Mouse (Mus musculus): ENCODE measurements around the gene Tm9sf3.
A peak's percentile ranks its signal among the peaks of the same experiment; 100 is the strongest.
"Not testable (repeated sequence)": the region's sequence is repeated elsewhere in the genome, so short reads cannot be mapped to it uniquely, and the experiment has no call there.

Gene Tm9sf3

DNA sequence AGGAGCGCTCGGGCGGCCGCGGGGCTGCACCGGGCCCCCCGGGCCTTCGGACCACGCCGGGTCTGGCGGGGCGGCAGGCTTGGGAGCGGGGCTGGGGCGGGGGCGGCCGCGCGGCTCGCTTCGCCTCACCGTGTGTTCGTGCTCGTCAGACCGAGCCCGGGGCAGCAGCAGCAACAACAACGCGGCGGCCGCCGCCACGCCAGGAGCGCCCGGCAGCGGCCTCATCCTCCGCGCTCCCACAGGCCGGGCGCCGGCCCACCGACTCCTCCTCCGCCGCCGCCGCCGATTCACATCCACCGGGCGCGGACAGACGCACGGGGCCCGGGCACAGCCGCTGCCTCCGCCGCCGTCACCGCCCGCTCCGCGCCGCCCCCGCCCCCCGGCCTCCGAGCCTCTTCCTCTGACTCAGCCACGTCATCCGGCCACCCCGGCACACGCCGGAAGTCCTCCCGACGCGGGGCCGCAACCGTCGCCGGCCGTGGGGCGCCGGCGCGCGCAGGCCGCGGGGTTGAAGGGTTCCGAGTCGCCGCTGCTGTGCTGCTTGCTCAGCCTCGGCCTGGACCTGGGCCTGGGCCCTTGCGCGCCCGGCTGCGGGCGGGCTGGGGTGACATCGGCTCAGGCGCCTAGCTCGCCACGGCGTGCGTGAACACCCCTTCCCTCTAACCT is at the start of gene Tm9sf3:
Tm9sf3 (minus strand) TSS at position 368 of the 666 bp plus-strand sequence.
- DNase-seq (ENCODE audit: low spot score in 2 of 2) = peak; percentile 72 to 80

DNA sequence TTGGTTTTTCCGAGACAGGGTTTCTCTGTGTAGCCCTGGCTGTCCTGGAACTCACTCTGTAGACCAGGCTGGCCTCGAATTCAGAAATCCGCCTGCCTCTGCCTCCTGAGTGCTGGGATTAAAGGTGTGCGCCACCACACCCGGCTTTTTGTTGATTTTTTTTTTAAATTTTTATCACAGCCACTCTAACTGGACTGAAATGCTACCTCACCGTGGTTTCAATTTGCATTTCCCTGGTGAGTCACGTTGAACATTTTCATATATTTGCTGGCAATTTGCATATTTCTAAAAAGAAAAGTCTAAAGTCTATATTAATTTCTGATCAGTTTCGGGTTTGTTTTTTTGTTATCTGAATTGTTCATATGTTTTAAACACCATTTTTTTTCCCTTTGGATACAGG is 48.8 kb upstream of the Tm9sf3 start:
- DNase-seq (ENCODE audit: low spot score in 2 of 2) = not testable (repeated sequence)

DNA sequence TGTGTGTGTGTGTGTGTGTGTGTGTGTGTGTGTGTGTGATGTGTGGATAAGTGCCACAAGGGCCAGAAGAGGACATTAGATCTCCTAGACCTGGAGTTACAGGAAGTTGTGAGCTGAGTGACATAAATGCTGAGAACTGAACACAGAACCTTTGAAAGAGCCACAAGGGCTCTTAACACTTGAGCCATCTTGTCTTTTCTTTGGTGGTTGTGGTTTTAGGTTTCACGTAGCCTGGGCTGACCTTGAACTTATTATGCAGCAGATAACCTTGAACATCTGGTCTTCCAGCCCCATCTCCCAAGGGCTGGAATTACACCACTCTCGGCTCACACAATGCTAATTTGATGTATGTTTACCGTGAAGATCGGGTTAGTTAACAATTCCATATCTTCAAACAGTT is 48.2 kb upstream of the Tm9sf3 start:
- DNase-seq (ENCODE audit: low spot score in 2 of 2) = no peak

DNA sequence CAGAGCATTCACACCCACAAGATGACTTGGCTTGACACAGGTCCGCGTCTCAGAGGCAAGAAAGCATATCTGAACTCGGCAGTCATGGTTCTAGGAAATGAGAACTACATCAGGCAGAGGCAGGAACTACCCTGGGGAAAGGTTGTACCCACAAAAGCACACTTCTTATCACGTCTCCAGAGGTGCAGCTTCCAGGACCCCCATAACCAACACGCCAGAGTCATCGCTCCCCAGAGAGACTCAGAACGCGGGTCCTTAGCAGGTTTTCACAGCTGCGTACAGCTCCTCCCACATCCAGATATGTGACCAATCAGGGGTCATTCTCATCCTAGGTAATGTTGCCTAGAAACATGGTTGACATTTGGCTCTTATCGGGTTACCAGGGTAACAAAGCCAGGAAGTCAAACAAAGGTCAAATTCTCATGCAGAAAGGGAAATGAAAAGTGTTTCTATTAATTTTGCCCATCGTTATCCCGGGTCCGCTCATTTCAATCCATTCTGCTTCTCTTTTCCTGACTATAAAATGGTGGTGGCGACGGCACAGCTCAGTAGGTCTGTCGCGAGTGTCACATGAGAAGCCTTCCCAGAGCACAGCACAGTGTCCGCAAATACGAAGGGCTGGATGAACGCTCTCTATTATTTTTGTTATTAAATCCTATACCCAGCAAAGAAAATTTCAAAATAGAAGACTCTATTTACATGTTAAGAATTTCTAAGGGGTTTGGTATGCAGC is 47.3 kb upstream of the Tm9sf3 start:
- no peak for DNase-seq (ENCODE audit: low spot score in 2 of 2)

- no peak for DNase-seq (ENCODE audit: low spot score in 2 of 2)
Measured at GRCm38 (mm10) chr19:41303933-41304332, 40.1 kb upstream of the Tm9sf3 start.

DNA sequence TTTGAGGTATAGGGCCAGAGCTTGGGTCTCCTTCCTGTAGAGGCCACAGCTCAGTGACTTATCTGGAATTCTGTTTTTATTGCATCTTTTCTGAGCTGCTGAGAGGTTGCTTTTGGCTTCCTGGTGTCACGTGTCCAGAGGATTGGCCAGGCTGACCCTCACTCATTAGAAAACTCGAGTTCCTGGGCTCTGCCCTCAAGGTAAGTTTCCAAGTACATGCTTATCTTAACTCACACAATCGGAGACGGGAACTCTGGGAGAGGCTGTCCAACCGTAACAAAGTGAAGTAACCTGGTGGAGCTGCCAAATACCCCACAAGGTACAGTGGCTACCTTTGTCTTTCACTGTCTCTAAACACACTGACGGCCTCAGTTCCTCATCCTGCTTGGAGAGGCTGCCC is 39.6 kb upstream of the Tm9sf3 start:
- no peak for DNase-seq (ENCODE audit: low spot score in 2 of 2)

DNA sequence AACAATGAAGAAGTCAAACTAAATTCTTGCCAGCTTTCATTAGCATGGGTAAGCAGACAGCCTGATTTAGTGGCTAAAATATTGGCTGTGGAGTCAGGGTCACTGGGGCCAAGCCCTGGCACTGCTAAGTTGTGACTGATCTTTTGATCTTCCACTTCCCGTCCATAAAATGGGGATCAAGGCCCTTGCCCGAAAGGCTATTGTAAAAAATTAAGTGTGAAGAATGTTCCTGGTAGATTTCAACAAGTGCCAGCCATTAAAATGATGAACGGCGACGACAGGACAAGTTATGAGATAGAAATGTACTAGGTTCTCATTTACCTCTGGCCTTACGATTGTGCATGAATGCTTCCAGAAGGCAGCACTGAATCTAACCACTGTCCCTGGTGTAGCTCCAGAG is 38.1 kb upstream of the Tm9sf3 start:
- DNase-seq (ENCODE audit: low spot score in 2 of 2) = no peak

GRCm38 (mm10) chr19:41299446-41299845 is 35.6 kb upstream of the Tm9sf3 start:
- no peak for DNase-seq (ENCODE audit: low spot score in 2 of 2)

DNA sequence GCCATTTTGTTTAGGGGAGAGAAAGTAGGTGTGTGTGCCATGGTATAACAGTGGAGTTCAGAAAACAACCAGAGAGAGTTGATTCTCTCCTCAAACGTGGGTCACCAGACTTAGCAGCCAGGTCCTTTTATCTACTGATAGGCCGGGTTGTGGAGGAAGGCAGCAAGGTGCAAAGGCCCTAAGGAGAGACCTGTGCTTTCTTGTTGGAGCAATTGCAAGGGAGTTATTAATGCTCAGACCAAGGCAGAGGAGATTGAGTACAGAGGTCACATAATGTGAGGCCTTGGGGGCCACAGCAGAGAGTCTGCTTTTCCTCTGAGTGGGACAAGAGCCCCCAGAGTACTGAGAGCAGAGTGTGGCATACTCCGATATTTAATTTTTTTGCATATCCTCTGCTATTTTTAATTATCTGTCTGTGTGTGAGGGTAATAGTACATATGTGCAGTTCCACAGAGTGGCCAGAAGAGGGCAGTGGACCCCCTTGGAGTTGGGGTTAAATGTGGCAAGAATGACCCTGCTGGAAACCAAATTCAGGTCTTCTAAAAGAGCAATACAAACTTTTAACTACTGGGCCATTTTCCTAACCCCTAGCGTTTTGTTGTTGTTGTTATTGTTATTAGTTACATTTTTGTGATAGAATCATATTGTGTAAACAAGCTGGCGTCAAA is 27.3 kb upstream of the Tm9sf3 start:
- peak in 1 of 2 experiments; percentile 16 for DNase-seq (ENCODE audit: low spot score in 2 of 2)

DNA sequence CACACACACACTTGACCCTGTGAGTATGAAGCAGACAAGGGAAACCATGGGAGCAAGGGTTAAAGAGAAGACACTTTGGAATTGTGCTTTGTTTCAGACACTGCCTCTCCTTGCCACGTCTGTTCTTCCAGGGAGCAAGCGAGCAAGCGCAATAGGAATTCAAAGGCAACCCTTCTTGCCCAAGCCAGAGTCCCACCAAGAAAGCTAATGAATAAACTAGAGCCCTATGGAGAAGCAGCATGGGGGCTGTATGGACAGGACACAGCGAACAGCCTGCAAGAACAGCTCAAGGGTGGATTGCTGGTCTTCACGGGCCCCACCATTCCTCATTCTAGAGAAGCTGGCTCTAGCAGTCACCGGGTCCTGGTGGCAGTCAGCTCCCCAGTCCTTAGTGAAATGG is 24.8 kb upstream of the Tm9sf3 start:
- DNase-seq (ENCODE audit: low spot score in 2 of 2) = no peak

DNA sequence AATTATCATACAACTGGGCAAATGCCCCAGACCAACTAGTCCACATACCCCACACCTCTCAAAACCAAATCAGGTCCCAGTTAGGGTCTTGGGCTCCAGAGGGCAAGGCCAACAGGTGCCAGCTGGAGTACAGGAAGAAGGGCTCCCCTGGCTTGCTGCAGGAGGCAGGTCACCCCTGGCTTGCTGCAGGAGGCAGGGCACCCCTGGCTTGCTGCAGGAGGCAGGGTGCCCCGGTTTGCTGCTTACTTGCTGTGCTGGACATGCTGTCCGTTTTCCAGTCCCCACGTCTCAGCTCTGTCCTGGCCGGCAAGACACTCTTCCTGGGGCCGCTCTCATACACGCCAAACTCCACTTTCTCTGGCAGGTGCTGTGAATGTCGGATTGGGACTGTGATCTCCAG is 23.4 kb upstream of the Tm9sf3 start:
- DNase-seq (ENCODE audit: low spot score in 2 of 2) = no peak

GRCm38 (mm10) chr19:41284515-41284914 is 20.7 kb upstream of the Tm9sf3 start:
- DNase-seq (ENCODE audit: low spot score in 2 of 2) = no peak

DNA sequence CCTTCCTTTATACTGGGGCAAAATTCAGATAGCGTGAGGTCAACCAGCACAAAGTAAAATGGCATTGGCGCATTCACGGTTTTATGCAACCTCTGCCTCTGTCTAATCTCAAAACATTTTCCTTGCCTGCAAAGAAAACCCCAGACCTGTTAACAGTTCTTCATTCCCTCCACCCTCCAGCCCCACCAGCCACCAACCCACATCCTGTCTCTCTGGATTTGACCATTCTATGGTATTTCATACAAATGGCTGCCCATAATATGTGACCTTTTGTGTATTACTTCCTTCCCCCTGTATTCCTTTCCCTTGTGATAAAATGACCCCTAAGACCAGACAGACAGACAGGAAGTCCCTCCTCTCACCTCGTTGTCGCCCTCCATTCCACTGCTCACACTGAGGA is 18.9 kb upstream of the Tm9sf3 start:
- no peak for DNase-seq (ENCODE audit: low spot score in 2 of 2)

GRCm38 (mm10) chr19:41282216-41282615 is 18.4 kb upstream of the Tm9sf3 start:
- no peak for DNase-seq (ENCODE audit: low spot score in 2 of 2)

DNA sequence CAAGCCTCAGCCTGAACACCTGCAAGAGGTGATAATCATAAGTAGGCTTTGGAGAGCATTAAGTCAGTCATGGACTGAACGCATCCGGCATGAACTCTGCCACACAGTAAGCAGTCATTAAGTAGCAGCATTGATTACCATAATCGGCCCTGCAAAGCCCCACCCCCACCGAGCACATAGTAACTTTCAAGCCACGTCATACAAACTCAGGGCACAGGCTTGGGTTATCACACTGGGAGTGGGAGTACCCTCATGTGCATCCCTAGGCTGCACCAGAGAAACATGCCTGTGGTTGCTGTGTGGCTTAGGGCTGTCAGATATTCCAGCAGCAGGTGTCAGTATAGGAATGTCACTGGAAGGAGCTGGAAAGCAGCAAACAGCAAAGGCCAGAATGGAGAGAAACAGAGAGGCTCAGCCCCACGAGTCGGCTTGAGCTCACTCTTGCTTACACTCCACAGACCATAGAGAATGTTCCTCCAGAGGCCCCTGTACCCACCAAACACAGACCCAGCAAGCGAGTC is 16.0 kb upstream of the Tm9sf3 start:
- no peak for DNase-seq (ENCODE audit: low spot score in 2 of 2)

DNA sequence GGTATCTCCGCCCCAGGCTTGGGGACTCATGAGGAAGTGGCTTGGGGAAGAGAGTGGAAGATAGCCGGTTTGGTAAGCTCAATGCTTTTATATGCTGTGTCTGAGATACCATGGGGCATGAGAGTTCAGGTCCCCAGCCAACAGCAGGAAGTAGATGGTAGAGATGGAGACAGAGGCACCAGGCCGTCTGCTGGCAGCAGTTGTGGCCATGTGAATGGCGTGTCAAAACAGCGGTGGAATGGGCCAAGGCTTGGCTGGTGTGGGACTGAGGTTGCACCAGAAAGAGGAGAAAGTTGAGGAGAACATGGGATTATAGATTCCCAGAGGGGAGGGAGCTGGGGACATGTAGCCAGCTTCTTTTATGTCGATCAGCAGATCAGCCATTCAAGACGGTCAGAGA is 14.8 kb upstream of the Tm9sf3 start:
- no peak for DNase-seq (ENCODE audit: low spot score in 2 of 2)

- no peak for DNase-seq (ENCODE audit: low spot score in 2 of 2)
Measured at GRCm38 (mm10) chr19:41275588-41275987, 11.8 kb upstream of the Tm9sf3 start.

- no peak for DNase-seq (ENCODE audit: low spot score in 2 of 2)
Measured at GRCm38 (mm10) chr19:41270906-41271305, 7.1 kb upstream of the Tm9sf3 start.

GRCm38 (mm10) chr19:41270151-41270727 is 6.4 kb upstream of the Tm9sf3 start:
- no peak for DNase-seq (ENCODE audit: low spot score in 2 of 2)

GRCm38 (mm10) chr19:41266251-41266901 is 2.6 kb upstream of the Tm9sf3 start:
- no peak for DNase-seq (ENCODE audit: low spot score in 2 of 2)

DNA sequence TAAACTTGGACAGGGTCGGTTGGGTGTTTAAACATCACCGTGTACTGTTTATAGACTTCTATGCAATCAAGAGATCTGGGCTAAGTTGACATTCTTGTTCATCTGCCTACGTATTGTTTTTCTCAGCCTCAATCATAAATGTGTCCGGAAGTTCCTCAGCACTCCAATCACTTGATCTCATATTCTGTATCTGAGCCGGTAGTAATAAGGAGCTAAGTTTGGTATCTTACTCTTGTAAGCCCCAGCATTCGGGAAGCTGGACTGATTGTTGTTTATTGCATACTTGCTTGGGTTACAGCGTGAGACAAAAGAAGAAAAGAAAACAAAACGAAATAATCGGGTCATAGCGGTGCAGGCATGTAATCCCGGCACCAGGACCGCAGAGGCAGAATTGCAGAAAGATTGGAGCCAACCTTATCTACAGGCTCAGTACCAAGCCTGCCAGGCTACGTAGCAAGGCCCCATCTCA is 568 bp upstream of the Tm9sf3 start:
- DNase-seq (ENCODE audit: low spot score in 2 of 2) = no peak

Measured in spleen, postnatal 14 days (tissue).